Mouse (Mus musculus) erythroblast, embryonic 14.5 days (primary cell): ENCODE data around the gene Hoxc5.

Experiments
- GATA1 ChIP-seq: IDR thresholded peaks from 2 replicates; pipeline ENCODE4 v1.6.1; 2012; ENCODE audit warnings: low read length, inconsistent platforms, mixed read lengths
- TAL1 ChIP-seq: IDR thresholded peaks from 3 replicates; pipeline ENCODE4 v1.6.1; 2012; ENCODE audit warnings: low read length, inconsistent platforms, mixed read lengths

- TF ChIP-seq TAL1 (no peak), GATA1 (no peak)
Observed at GRCm38 (mm10) chr15:103015009-103015399, 47.8 kb downstream of the Hoxc5 start.
